Mouse (Mus musculus) kidney, embryonic 16.5 days (tissue): ENCODE measurements around the gene Atp13a5. TPM values are rescaled to one million over a fixed set of nuclear protein-coding genes. Genes with fewer than 3 reads are reported as not detected.
A peak's percentile ranks its signal among the peaks of the same experiment; 100 is the strongest.

Source experiments
- ATAC-seq: fragments of 200-750 bp; cut with Nextera tagmentation; 2 replicates; pipeline ENCODE4 v1.8.0; 2017; ENCODE audit warnings: moderate TSS enrichment; ENCODE audit not compliant: low FRiP score, low TSS enrichment
- H3K27ac ChIP-seq: fragments of 300-500 bp; sonication (generic); 2 replicates; pipeline ENCODE4 v1.5.1; 2014; ENCODE audit warnings: low read length
- H3K27me3 ChIP-seq: fragments of 300-500 bp; sonication (generic); 2 replicates; pipeline ENCODE4 v1.6.1; 2014; ENCODE audit warnings: low read length, control low read depth, mixed read lengths; ENCODE audit not compliant: insufficient read depth
- H3K36me3 ChIP-seq: fragments of 300-500 bp; sonication (generic); 2 replicates; pipeline ENCODE4 v1.6.1; 2014; ENCODE audit warnings: low read length, control low read depth, mixed read lengths; ENCODE audit not compliant: insufficient read depth
- H3K4me1 ChIP-seq: fragments of 300-500 bp; sonication (generic); 2 replicates; pipeline ENCODE4 v1.6.1; 2014; ENCODE audit warnings: low read length, control low read depth, mixed read lengths; ENCODE audit not compliant: insufficient read depth
- H3K4me2 ChIP-seq: fragments of 300-500 bp; sonication (generic); replicated peaks from 2 replicates; pipeline ENCODE4 v1.6.1; 2014; ENCODE audit warnings: low read depth, low read length
- H3K4me3 ChIP-seq: fragments of 300-500 bp; sonication (generic); 2 replicates; pipeline ENCODE4 v1.5.1; 2014; ENCODE audit warnings: mild to moderate bottlenecking, low read length
- H3K9ac ChIP-seq: fragments of 300-500 bp; sonication (generic); replicated peaks from 2 replicates; pipeline ENCODE4 v1.6.1; 2014; ENCODE audit warnings: low read length
- H3K9me3 ChIP-seq: fragments of 300-500 bp; sonication (generic); 2 replicates; pipeline ENCODE4 v1.6.1; 2016; ENCODE audit warnings: low read length, control low read depth
- WGBS: fragments of 180-500 bp; shearing (Covaris S2); extraction: QIAGEN DNeasy Blood & Tissue Kit; methylation state at CpG from one replicate; pipeline ENCODE4 v1.1.7; 2014; 5-methylcytosine and 5-hydroxymethylcytosine counted together
- polyA plus RNA-seq: library from polyadenylated mRNA; unstranded; fragments of >200 nt; fragmentation: Nextera tagmentation; extraction: Ambion mirVana; gene quantifications from 2 replicates; pipeline ENCODE4 v1.2.1, GENCODE M21; 2015

Atp13a5 gene
- polyA plus RNA-seq, 1 experiment from 2014 or later, result not detected

- no peak for ATAC-seq
- H3K9me3 ChIP-seq, result no peaks in the 10 kb centered on the region
- no peaks in the 10 kb centered on the region for H3K27me3 ChIP-seq
- no peaks in the 10 kb centered on the region for H3K36me3 ChIP-seq
- H3K27ac ChIP-seq, result no peak overlapping the region
- H3K9ac ChIP-seq, result no peak overlapping the region
- H3K4me3 ChIP-seq, result no peak overlapping the region
- WGBS, result 92% methylated on average over 7 of the region's 7 CpGs
- H3K4me1 ChIP-seq, result peaks cover 3% of the 10 kb centered on the region; the same call in 1 of the 2 replicates
- no peak overlapping the region for H3K4me2 ChIP-seq
Observed at GRCm38 (mm10) chr16:29325233-29325919, 53.2 kb downstream of the Atp13a5 start.

- ATAC-seq, result no peak
- 92% methylated on average over 3 of the region's 3 CpGs for WGBS
Observed at GRCm38 (mm10) chr16:29320717-29321116, 57.8 kb downstream of the Atp13a5 start.

DNA sequence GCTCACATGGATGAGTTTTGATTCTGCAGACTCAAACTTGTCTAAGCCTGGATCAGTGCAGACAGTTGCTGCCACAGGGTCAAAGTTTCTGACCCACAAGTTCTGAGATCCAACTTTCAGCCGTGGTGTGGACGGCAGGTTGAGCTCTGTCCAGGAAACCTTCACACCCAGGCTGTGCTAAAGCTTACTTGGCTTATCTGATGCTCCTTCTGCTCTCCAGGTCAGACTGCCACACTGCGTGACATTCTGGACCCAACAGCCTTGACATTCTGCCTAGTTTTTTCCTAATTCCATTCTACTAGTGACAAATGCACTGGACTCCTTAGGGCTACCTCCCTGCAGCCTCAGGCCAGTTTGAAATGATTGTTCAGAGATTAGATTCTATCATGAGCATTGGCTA, 63.1 kb downstream of the Atp13a5 start:
- WGBS, result 65% methylated on average over 3 of the region's 3 CpGs
- Histone ChIP-seq H3K4me2 (no peak overlapping the region), H3K4me3 (no peak overlapping the region), H3K9ac (no peak overlapping the region), H3K36me3 (no peaks in the 10 kb centered on the region), H3K4me1 (no peaks in the 10 kb centered on the region), H3K27me3 (0 out of 2 replicates have a peak, but pooled peaks cover 3% of the 10 kb centered on the region), H3K27ac (no peak overlapping the region), H3K9me3 (no peaks in the 10 kb centered on the region)
- no peak for ATAC-seq

More at GRCm38 (mm10) chr16:29320717-29321116, 57.8 kb downstream of the Atp13a5 start:
- Histone ChIP-seq H3K36me3 (no peaks in the 10 kb centered on the region), H3K9ac (no peak overlapping the region), H3K4me2 (no peak overlapping the region), H3K9me3 (no peaks in the 10 kb centered on the region), H3K27ac (no peak overlapping the region), H3K4me1 (no peaks in the 10 kb centered on the region), H3K27me3 (no peaks in the 10 kb centered on the region), H3K4me3 (no peak overlapping the region)

DNA sequence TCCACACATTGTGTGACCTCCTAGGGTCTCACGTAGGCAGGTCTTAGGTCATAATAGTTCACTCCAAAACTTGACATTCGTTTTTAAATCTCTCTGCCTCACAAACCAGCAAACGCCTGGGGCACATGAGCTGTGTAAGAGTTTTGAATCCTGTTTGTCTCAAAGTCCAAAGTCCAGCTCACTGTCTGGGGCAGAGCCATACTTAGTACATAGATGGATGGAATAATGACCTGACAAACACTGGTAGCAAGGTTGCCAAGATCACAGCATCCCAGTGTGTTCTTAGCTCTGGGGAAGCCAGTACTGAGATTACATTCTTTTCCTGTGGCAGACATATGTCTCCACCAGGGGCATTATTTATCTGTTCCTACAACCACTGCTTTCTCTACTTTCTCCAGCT, 63.5 kb downstream of the Atp13a5 start:
- no peak overlapping the region for H3K27ac ChIP-seq
- H3K4me2 ChIP-seq, result no peak overlapping the region
- ATAC-seq, result no peak
- H3K36me3 ChIP-seq, result no peaks in the 10 kb centered on the region
- no peak overlapping the region for H3K9ac ChIP-seq
- H3K9me3 ChIP-seq, result no peaks in the 10 kb centered on the region
- 78% methylated on average over 3 of the region's 3 CpGs for WGBS
- H3K27me3 ChIP-seq, result 0 out of 2 replicates have a peak, but pooled peaks cover 3% of the 10 kb centered on the region
- H3K4me3 ChIP-seq, result no peak overlapping the region
- no peaks in the 10 kb centered on the region for H3K4me1 ChIP-seq

DNA sequence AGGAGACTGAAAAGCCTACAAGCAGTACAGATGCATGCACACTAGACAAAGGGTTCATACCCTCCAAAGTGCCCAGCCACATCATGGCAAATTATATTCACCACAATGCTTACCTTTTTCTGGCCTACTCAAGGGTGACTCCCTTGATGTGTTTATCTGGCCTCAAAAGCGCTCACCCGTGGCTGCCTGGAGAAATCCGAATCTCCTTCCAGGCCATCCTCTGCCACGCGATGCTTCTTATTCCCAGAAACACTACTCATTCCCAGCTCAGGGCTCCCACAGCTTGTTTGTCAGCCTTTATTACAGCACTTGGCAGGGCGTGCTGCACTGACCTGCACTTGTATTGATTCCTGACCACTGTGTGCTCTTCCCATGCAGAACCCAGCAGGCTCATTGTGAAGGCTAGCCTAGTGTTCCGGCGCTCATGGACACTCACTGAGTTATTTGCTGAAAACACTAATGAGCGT, 80.9 kb downstream of the Atp13a5 start:
- Histone ChIP-seq H3K9ac (no peak overlapping the region), H3K9me3 (no peaks in the 10 kb centered on the region), H3K4me2 (no peak overlapping the region), H3K27ac (no peak overlapping the region), H3K4me1 (no peaks in the 10 kb centered on the region), H3K27me3 (no peaks in the 10 kb centered on the region), H3K36me3 (no peaks in the 10 kb centered on the region), H3K4me3 (no peak overlapping the region)
- WGBS, result 43% methylated on average over 9 of the region's 9 CpGs
- peak; percentile 82 for ATAC-seq

DNA sequence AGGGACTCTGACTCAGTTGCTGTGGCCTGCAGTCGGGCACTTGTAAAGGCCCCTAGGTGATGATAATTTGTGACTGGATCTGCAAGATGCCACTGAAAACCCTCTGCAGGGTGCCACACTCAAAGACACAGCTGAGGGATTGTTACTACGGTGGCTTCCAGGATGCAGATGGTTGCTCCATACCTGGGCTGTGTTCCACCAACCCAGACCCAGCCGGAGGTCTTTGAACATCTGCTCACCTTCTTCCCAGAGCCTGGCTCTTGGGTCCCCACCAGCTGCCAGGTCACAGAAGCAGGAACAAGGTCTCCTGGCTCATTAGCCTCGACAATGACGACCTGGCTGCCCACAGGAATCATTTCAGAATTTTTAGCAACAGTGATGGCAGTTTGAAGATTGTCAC, 97.8 kb downstream of the Atp13a5 start:
- Histone ChIP-seq H3K4me3 (no peak overlapping the region), H3K36me3 (no peaks in the 10 kb centered on the region), H3K27ac (no peak overlapping the region), H3K27me3 (no peaks in the 10 kb centered on the region), H3K9me3 (no peaks in the 10 kb centered on the region), H3K9ac (no peak overlapping the region), H3K4me2 (no peak overlapping the region), H3K4me1 (no peaks in the 10 kb centered on the region)
- WGBS, result 79% methylated on average over 5 of the region's 5 CpGs
- no peak for ATAC-seq

GRCm38 (mm10) chr16:29254325-29254724, 124.2 kb downstream of the Atp13a5 start:
- Histone ChIP-seq H3K4me2 (no peak overlapping the region), H3K27me3 (no peaks in the 10 kb centered on the region), H3K9ac (no peak overlapping the region), H3K27ac (no peak overlapping the region), H3K9me3 (peaks cover 4% of the 10 kb centered on the region; the same call in 1 of the 2 replicates), H3K4me3 (no peak overlapping the region), H3K4me1 (no peaks in the 10 kb centered on the region), H3K36me3 (no peaks in the 10 kb centered on the region)
- 54% methylated on average over 4 of the region's 4 CpGs for WGBS
- ATAC-seq, result no peak

- ATAC-seq, result no peak
- H3K27me3 ChIP-seq, result no peaks in the 10 kb centered on the region
- WGBS, result 66% methylated on average over 5 of the region's 5 CpGs
- no peaks in the 10 kb centered on the region for H3K9me3 ChIP-seq
- H3K27ac ChIP-seq, result no peak overlapping the region
- no peak overlapping the region for H3K4me2 ChIP-seq
- no peaks in the 10 kb centered on the region for H3K36me3 ChIP-seq
- H3K4me1 ChIP-seq, result no peaks in the 10 kb centered on the region
- no peak overlapping the region for H3K9ac ChIP-seq
- no peak overlapping the region for H3K4me3 ChIP-seq
Observed at GRCm38 (mm10) chr16:29235951-29236350, 142.6 kb downstream of the Atp13a5 start.

DNA sequence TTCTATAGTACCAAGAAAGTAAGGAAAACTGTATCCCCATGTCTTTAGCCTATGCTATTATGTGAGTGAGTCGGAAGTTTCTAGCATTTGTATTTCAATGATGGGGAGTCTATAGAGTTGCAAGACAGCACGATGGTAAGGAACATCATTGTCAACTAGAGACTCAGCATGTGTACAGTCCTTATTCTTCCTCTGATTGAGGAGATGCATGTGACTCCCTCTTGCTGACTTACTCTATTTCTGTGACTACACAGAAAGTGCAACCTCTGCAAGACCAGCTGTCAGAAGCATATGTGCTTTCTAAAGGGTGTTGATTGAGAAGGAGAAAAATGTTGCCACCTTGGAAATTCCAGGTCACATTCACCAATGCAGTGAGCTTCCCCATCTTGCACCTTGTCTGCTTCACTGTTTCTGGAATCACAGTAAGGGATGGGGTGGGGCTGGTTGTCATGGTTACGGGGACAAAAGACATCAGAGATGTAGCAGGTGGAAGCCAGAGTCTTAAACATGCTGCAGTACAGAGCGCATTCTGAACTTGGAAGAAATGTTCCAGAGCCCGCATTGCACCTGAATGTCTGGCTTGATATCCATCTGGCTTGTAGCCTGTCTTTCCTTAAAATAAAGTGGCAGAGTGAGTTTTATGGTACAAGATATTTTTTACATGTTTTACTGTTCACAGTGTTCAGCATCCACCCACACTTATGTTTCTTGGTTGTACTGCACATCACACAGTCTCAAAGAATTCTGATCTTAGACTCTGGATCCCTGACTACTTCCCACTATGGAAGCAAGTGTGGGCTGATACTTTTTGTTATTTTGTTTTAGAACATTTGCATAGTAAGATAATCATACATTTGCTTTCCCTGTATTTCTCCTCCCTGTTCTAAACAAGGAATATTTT, 161.9 kb downstream of the Atp13a5 start:
- peaks cover 2% of the 10 kb centered on the region for H3K27me3 ChIP-seq
- H3K9ac ChIP-seq, result no peak overlapping the region
- WGBS, result 86% methylated on average over 5 of the region's 5 CpGs
- H3K27ac ChIP-seq, result no peak overlapping the region
- no peaks in the 10 kb centered on the region for H3K4me1 ChIP-seq
- H3K4me3 ChIP-seq, result no peak overlapping the region
- no peak overlapping the region for H3K4me2 ChIP-seq
- ATAC-seq, result no peak
- no peaks in the 10 kb centered on the region for H3K9me3 ChIP-seq
- no peaks in the 10 kb centered on the region for H3K36me3 ChIP-seq
